Mouse (Mus musculus): ENCODE measurements at regions not wholly inside any gene's neighbourhood (a gene's known extent, or its start where the extent isn't known, plus 50 kb on each side); places are given as distances from the start of the nearest gene placed in this dataset.

DNA sequence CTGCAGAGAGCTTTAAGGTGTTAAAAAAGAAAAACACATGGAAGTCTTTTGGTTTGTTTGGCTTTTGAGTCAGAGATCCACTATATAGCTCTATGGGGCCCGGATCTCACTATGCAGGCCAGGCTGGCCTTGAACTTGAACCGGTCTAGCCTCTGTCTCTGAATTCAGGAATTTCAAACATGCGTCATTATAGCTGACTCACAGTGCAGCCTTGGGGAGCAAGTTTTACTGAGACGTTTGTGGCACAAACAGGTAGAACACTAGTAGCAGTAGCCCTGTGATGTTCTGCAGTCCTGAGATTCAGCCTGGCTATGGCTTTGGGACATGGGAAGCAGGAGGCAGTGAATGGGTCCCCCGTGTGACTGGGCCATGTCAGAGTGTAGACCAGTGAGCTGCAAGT lies 57.5 kb upstream of the Spata13 start:
- TF ChIP-seq CTCF (IDR thresholded peaks at IDR 0.05; ENCODE audit: low read depth, low read length) (no peak), POLR2A (IDR thresholded peaks at IDR 0.05; ENCODE audit: insufficient read depth, low read length) (no peak)

Measured in ES-Bruce4 (cell line).